Mouse (Mus musculus): ENCODE data around the gene Sh2b3. TPM values are rescaled to one million over a fixed set of nuclear protein-coding genes. Genes with fewer than 3 reads are reported as not detected.
"Not testable (repeated sequence)": the region's sequence is repeated elsewhere in the genome, so short reads cannot be mapped to it uniquely, and the experiment has no call there.

Sh2b3 gene
- polyA plus RNA-seq, 1 experiment = 13.5 TPM

GRCm38 (mm10) chr5:121858427-121858826 is 21.0 kb upstream of the Sh2b3 start:
- no peak for TF ChIP-seq POLR2A (IDR thresholded peaks at IDR 0.05; ENCODE audit: borderline replicate concordance, extremely low read depth, insufficient read depth, insufficient read length, poor library complexity, severe bottlenecking)
- TF ChIP-seq CTCF (IDR thresholded peaks at IDR 0.05; ENCODE audit: borderline replicate concordance, extremely low read depth, insufficient read depth, insufficient read length) = no peak
- DNase-seq (ENCODE audit: low read depth) = no peak

GRCm38 (mm10) chr5:121856740-121857139 is 19.3 kb upstream of the Sh2b3 start:
- no peak for TF ChIP-seq POLR2A (IDR thresholded peaks at IDR 0.05; ENCODE audit: borderline replicate concordance, extremely low read depth, insufficient read depth, insufficient read length, poor library complexity, severe bottlenecking)
- DNase-seq (ENCODE audit: low read depth) = no peak

GRCm38 (mm10) chr5:121854768-121855167 is 17.3 kb upstream of the Sh2b3 start:
- DNase-seq (ENCODE audit: low read depth) = peak; percentile 58
- TF ChIP-seq POLR2A (IDR thresholded peaks at IDR 0.05; ENCODE audit: borderline replicate concordance, extremely low read depth, insufficient read depth, insufficient read length, poor library complexity, severe bottlenecking) (no peak), CTCF (IDR thresholded peaks at IDR 0.05; ENCODE audit: borderline replicate concordance, extremely low read depth, insufficient read depth, insufficient read length) (no peak)

GRCm38 (mm10) chr5:121853368-121854051 is 16.1 kb upstream of the Sh2b3 start:
- TF ChIP-seq POLR2A (IDR thresholded peaks at IDR 0.05; ENCODE audit: borderline replicate concordance, extremely low read depth, insufficient read depth, insufficient read length, poor library complexity, severe bottlenecking) (no peak), CTCF (IDR thresholded peaks at IDR 0.05; ENCODE audit: borderline replicate concordance, extremely low read depth, insufficient read depth, insufficient read length) (no peak)
- DNase-seq (ENCODE audit: low read depth) = no peak

GRCm38 (mm10) chr5:121849478-121850349 is 12.3 kb upstream of the Sh2b3 start:
- no peak for TF ChIP-seq CTCF (IDR thresholded peaks at IDR 0.05; ENCODE audit: borderline replicate concordance, extremely low read depth, insufficient read depth, insufficient read length)
- TF ChIP-seq POLR2A (IDR thresholded peaks at IDR 0.05; ENCODE audit: borderline replicate concordance, extremely low read depth, insufficient read depth, insufficient read length, poor library complexity, severe bottlenecking) = no peak
- no peak for DNase-seq (ENCODE audit: low read depth)

GRCm38 (mm10) chr5:121848743-121849142 is 11.3 kb upstream of the Sh2b3 start, which contains the start of gene Pheta1:
Gene Pheta1 (plus strand): TSS chr5:121848984.
- DNase-seq (ENCODE audit: low read depth) = peak; percentile 97
- TF ChIP-seq POLR2A (IDR thresholded peaks at IDR 0.05; ENCODE audit: borderline replicate concordance, extremely low read depth, insufficient read depth, insufficient read length, poor library complexity, severe bottlenecking) (peak; percentile 80), CTCF (IDR thresholded peaks at IDR 0.05; ENCODE audit: borderline replicate concordance, extremely low read depth, insufficient read depth, insufficient read length) (no peak)

- DNase-seq (ENCODE audit: low read depth) = peak; percentile 72
- TF ChIP-seq CTCF (IDR thresholded peaks at IDR 0.05; ENCODE audit: borderline replicate concordance, extremely low read depth, insufficient read depth, insufficient read length) (peak; percentile 18; the same call in 1 of the 2 replicates), POLR2A (IDR thresholded peaks at IDR 0.05; ENCODE audit: borderline replicate concordance, extremely low read depth, insufficient read depth, insufficient read length, poor library complexity, severe bottlenecking) (no peak)
These were observed 10.6 kb upstream of the Sh2b3 start for GRCm38 (mm10) chr5:121848035-121848519.

- not testable (repeated sequence) for DNase-seq (ENCODE audit: low read depth)
These were observed 9.8 kb upstream of the Sh2b3 start for GRCm38 (mm10) chr5:121847269-121847668.

- TF ChIP-seq CTCF (IDR thresholded peaks at IDR 0.05; ENCODE audit: borderline replicate concordance, extremely low read depth, insufficient read depth, insufficient read length) = no peak
- TF ChIP-seq POLR2A (IDR thresholded peaks at IDR 0.05; ENCODE audit: borderline replicate concordance, extremely low read depth, insufficient read depth, insufficient read length, poor library complexity, severe bottlenecking) = no peak
- DNase-seq (ENCODE audit: low read depth) = no peak
These were observed 8.9 kb upstream of the Sh2b3 start for GRCm38 (mm10) chr5:121846322-121846721.

GRCm38 (mm10) chr5:121845361-121845760 is 7.9 kb upstream of the Sh2b3 start:
- no peak for DNase-seq (ENCODE audit: low read depth)
- TF ChIP-seq CTCF (IDR thresholded peaks at IDR 0.05; ENCODE audit: borderline replicate concordance, extremely low read depth, insufficient read depth, insufficient read length) = no peak
- no peak for TF ChIP-seq POLR2A (IDR thresholded peaks at IDR 0.05; ENCODE audit: borderline replicate concordance, extremely low read depth, insufficient read depth, insufficient read length, poor library complexity, severe bottlenecking)

GRCm38 (mm10) chr5:121843138-121843905 is 5.9 kb upstream of the Sh2b3 start:
- DNase-seq (ENCODE audit: low read depth) = peak; percentile 54
- TF ChIP-seq CTCF (IDR thresholded peaks at IDR 0.05; ENCODE audit: borderline replicate concordance, extremely low read depth, insufficient read depth, insufficient read length) (no peak), POLR2A (IDR thresholded peaks at IDR 0.05; ENCODE audit: borderline replicate concordance, extremely low read depth, insufficient read depth, insufficient read length, poor library complexity, severe bottlenecking) (no peak)

All from brain, embryonic 14.5 days (tissue).